Mouse (Mus musculus) hindbrain, embryonic 11.5 days (tissue): Measurements from ENCODE around the gene Pds5a. TPM values are rescaled to one million over a fixed set of nuclear protein-coding genes. Genes with fewer than 3 reads are reported as not detected.

ENCODE experiments used
- ATAC-seq: fragments of 200-750 bp; cut with Nextera tagmentation; 2 replicates; pipeline ENCODE4 v1.8.0; 2017; ENCODE audit warnings: mild to moderate bottlenecking, moderate TSS enrichment, moderate library complexity; ENCODE audit not compliant: low FRiP score
- DNase-seq: peaks from one replicate; pipeline ENCODE4 v3.0.0-alpha.2; 2015; ENCODE audit warnings: low spot score
- H3K27ac ChIP-seq: fragments of 300-500 bp; sonication (generic); 2 replicates; pipeline ENCODE4 v1.5.1; 2014; ENCODE audit warnings: mild to moderate bottlenecking, low read depth, low read length
- H3K27me3 ChIP-seq: fragments of 300-500 bp; sonication (generic); 2 replicates; pipeline ENCODE4 v1.6.1; 2014; ENCODE audit warnings: mild to moderate bottlenecking, low read length, moderate library complexity, mixed read lengths; ENCODE audit not compliant: control insufficient read depth, insufficient read depth
- H3K36me3 ChIP-seq: fragments of 300-500 bp; sonication (generic); 2 replicates; pipeline ENCODE4 v1.6.1; 2014; ENCODE audit warnings: mild to moderate bottlenecking, low read length, moderate library complexity, mixed read lengths; ENCODE audit not compliant: control insufficient read depth, insufficient read depth
- H3K4me1 ChIP-seq: fragments of 300-500 bp; sonication (generic); replicated peaks from 2 replicates; pipeline ENCODE4 v1.6.1; 2014; ENCODE audit warnings: low read length, mixed read lengths; ENCODE audit not compliant: control insufficient read depth, insufficient read depth
- H3K4me2 ChIP-seq: fragments of 300-500 bp; sonication (generic); replicated peaks from 2 replicates; pipeline ENCODE4 v1.6.1; 2014; ENCODE audit warnings: mild to moderate bottlenecking, low read depth, low read length
- H3K4me3 ChIP-seq: fragments of 300-500 bp; sonication (generic); 2 replicates; pipeline ENCODE4 v1.5.1; 2014; ENCODE audit warnings: low read depth, low read length
- H3K9ac ChIP-seq: fragments of 300-500 bp; sonication (generic); 2 replicates; pipeline ENCODE4 v1.6.1; 2014; ENCODE audit warnings: low read depth, low read length
- H3K9me3 ChIP-seq: fragments of 300-500 bp; sonication (generic); 2 replicates; pipeline ENCODE4 v1.6.1; 2016; ENCODE audit warnings: low read length; ENCODE audit not compliant: control insufficient read depth
- WGBS: fragments of 180-500 bp; shearing (Covaris S2); extraction: QIAGEN DNeasy Blood & Tissue Kit; methylation state at CpG from one replicate; pipeline ENCODE4 v1.1.7; 2014; 5-methylcytosine and 5-hydroxymethylcytosine counted together
- polyA plus RNA-seq: library from polyadenylated mRNA; unstranded; fragments of >200 nt; fragmentation: Nextera tagmentation; extraction: Ambion mirVana; gene quantifications from 2 replicates; pipeline ENCODE4 v1.2.1, GENCODE M21; 2014

Gene Pds5a
- polyA plus RNA-seq, 1 experiment from 2014 or later, result 114 TPM

- no peak overlapping the region for H3K4me3 ChIP-seq
These were observed 19.2 kb upstream of the Pds5a start for GRCm38 (mm10) chr5:65717063-65717902.

GRCm38 (mm10) chr5:65715084-65715483 lies 17.0 kb upstream of the Pds5a start:
- H3K4me2 ChIP-seq, result no peak overlapping the region
- DNase-seq (no peak), ATAC-seq (no peak)
- H3K9me3 ChIP-seq, result no peaks in the 10 kb centered on the region
- H3K27me3 ChIP-seq, result no peaks in the 10 kb centered on the region
- WGBS, result 90% methylated on average over 6 of the region's 6 CpGs
- no peaks in the 10 kb centered on the region for H3K4me1 ChIP-seq
- H3K36me3 ChIP-seq, result no peaks in the 10 kb centered on the region
- H3K27ac ChIP-seq, result no peak overlapping the region
- H3K4me3 ChIP-seq, result no peak overlapping the region
- no peak overlapping the region for H3K9ac ChIP-seq

More at GRCm38 (mm10) chr5:65717063-65717902, 19.2 kb upstream of the Pds5a start:
- Histone ChIP-seq H3K9ac (no peak overlapping the region), H3K4me1 (no peaks in the 10 kb centered on the region), H3K27ac (no peak overlapping the region), H3K4me2 (no peak overlapping the region), H3K36me3 (no peaks in the 10 kb centered on the region), H3K27me3 (no peaks in the 10 kb centered on the region), H3K9me3 (no peaks in the 10 kb centered on the region)
- ATAC-seq (no peak), DNase-seq (no peak)
- 86% methylated on average over 18 of the region's 18 CpGs for WGBS

- ATAC-seq (no peak), DNase-seq (no peak)
- Histone ChIP-seq H3K9ac (no peak overlapping the region), H3K27me3 (no peaks in the 10 kb centered on the region), H3K27ac (no peak overlapping the region), H3K4me2 (no peak overlapping the region), H3K9me3 (no peaks in the 10 kb centered on the region), H3K4me1 (no peaks in the 10 kb centered on the region), H3K36me3 (no peaks in the 10 kb centered on the region), H3K4me3 (no peak overlapping the region)
- WGBS, result 94% methylated on average over 1 of the region's 1 CpGs
These were observed 13.4 kb upstream of the Pds5a start for GRCm38 (mm10) chr5:65711463-65711862.

- Histone ChIP-seq H3K4me3 (no peak overlapping the region), H3K4me1 (no peaks in the 10 kb centered on the region), H3K4me2 (no peak overlapping the region), H3K27me3 (no peaks in the 10 kb centered on the region), H3K9me3 (no peaks in the 10 kb centered on the region), H3K27ac (no peak overlapping the region), H3K9ac (no peak overlapping the region), H3K36me3 (no peaks in the 10 kb centered on the region)
- DNase-seq (no peak), ATAC-seq (no peak)
- WGBS, result 72% methylated on average over 8 of the region's 8 CpGs
These were observed 12.2 kb upstream of the Pds5a start for GRCm38 (mm10) chr5:65710267-65710666.

- H3K4me1 ChIP-seq, result no peaks in the 10 kb centered on the region
- H3K27me3 ChIP-seq, result no peaks in the 10 kb centered on the region
- no peak overlapping the region for H3K4me3 ChIP-seq
- H3K9ac ChIP-seq, result no peak overlapping the region
- no peaks in the 10 kb centered on the region for H3K9me3 ChIP-seq
- no peak for ATAC-seq
- no peak for DNase-seq
- WGBS, result 76% methylated on average over 5 of the region's 5 CpGs
- H3K27ac ChIP-seq, result no peak overlapping the region
- H3K36me3 ChIP-seq, result no peaks in the 10 kb centered on the region
- H3K4me2 ChIP-seq, result no peak overlapping the region
These were observed 8.9 kb upstream of the Pds5a start for GRCm38 (mm10) chr5:65706979-65707378.

- no peak overlapping the region for H3K4me3 ChIP-seq
- H3K4me1 ChIP-seq, result no peaks in the 10 kb centered on the region
- no peak for DNase-seq
- no peaks in the 10 kb centered on the region for H3K27me3 ChIP-seq
- no peak overlapping the region for H3K27ac ChIP-seq
- no peak overlapping the region for H3K4me2 ChIP-seq
- no peak overlapping the region for H3K9ac ChIP-seq
- H3K9me3 ChIP-seq, result no peaks in the 10 kb centered on the region
- no peaks in the 10 kb centered on the region for H3K36me3 ChIP-seq
- WGBS, result 79% methylated on average over 4 of the region's 4 CpGs
- ATAC-seq, result no peak
These were observed 8.1 kb upstream of the Pds5a start for GRCm38 (mm10) chr5:65706171-65706570.

GRCm38 (mm10) chr5:65704765-65705678 lies 6.9 kb upstream of the Pds5a start:
- ATAC-seq (no peak), DNase-seq (no peak)
- Histone ChIP-seq H3K27ac (no peak overlapping the region), H3K9ac (no peak overlapping the region), H3K4me2 (no peak overlapping the region), H3K9me3 (no peaks in the 10 kb centered on the region), H3K4me3 (no peak overlapping the region), H3K27me3 (no peaks in the 10 kb centered on the region), H3K36me3 (no peaks in the 10 kb centered on the region), H3K4me1 (no peaks in the 10 kb centered on the region)
- 72% methylated on average over 12 of the region's 12 CpGs for WGBS

GRCm38 (mm10) chr5:65703261-65703660 lies 5.2 kb upstream of the Pds5a start:
- Histone ChIP-seq H3K4me1 (no peaks in the 10 kb centered on the region), H3K27me3 (no peaks in the 10 kb centered on the region), H3K27ac (no peak overlapping the region), H3K4me3 (no peak overlapping the region), H3K4me2 (no peak overlapping the region), H3K9ac (0 out of 2 replicates have a peak overlapping the region, but pooled peaks have one; percentile 19), H3K9me3 (no peaks in the 10 kb centered on the region), H3K36me3 (no peaks in the 10 kb centered on the region)
- no peak for ATAC-seq
- DNase-seq, result no peak
- 84% methylated on average over 8 of the region's 9 CpGs for WGBS
